In genomic region chr15:60832586-60832985, GRCm38 (mm10) we compare ENCODE assay signal across 15 mouse cellular contexts. TPM values are rescaled to one million over a fixed set of nuclear protein-coding genes. Genes with fewer than 3 reads are reported as not detected.
DNase-seq lines count a peak whose midpoint lies in the region; ATAC-seq and TF ChIP-seq lines count a peak whose summit lies in the region.
"Had no signal": no experiment of that assay in that cellular context is flagged by ENCODE, and none has a peak within 500 bp of the region (broad histone marks: within the 10 kb centered on the region; RNA-seq: fewer than 3 reads in every experiment).

No protein-coding gene starts in this region.

- TF ChIP-seq RAD21 in CH12.LX (IDR thresholded peaks at IDR 0.05; ENCODE audit: low read depth, low read length): peak; percentile 58

- no peak overlapping the region for H3K4me2 ChIP-seq in lung, postnatal 0 days (replicated peaks; ENCODE audit: low read depth, low read length)
- H3K4me2 ChIP-seq in CH12.LX (ENCODE audit: insufficient read depth, low read depth, poor library complexity, severe bottlenecking): no peak overlapping the region
- H3K4me2 ChIP-seq in forebrain, embryonic 16.5 days (ENCODE audit: low read length): no peak overlapping the region
- H3K4me2 ChIP-seq: hindbrain, embryonic 15.5 days; limb, embryonic 12.5 days had no signal

- ATAC-seq in lung, postnatal 0 days: no peak
- ATAC-seq in inflammation-experienced regulatory T-cells, adult 6 months: peak; percentile 50
- no peak for ATAC-seq in forebrain, embryonic 16.5 days

- no peaks in the 10 kb centered on the region for H3K79me2 ChIP-seq in CH12.LX (replicated peaks; ENCODE audit: control insufficient read depth, extremely low read depth, insufficient read depth, poor library complexity, severe bottlenecking)

- in situ Hi-C loops in CH12.LX (cut with MboI; ENCODE audit: low pct_ligation_motif_present, low pct_unique_long_range_greater_than_20kb, low sequenced_read_pairs): no loop called here

- peak; percentile 53 for DNase-seq in kidney, adult 2 months
- no peak for DNase-seq in kidney, adult 8-10 months
- no peak for DNase-seq in lung, postnatal 0 days (ENCODE audit: low spot score)
- DNase-seq in lung, postnatal 10 days: no peak
- DNase-seq in CH12.LX (ENCODE audit: extremely low read depth): no peak
- DNase-seq: heart, adult 11 months; heart, postnatal 10 days; kidney, postnatal 10 days; retina, postnatal 1 day had no signal

- 0 out of 2 replicates have a peak, but pooled peaks cover 3% of the 10 kb centered on the region for H3K9me3 ChIP-seq in lung, postnatal 0 days (ENCODE audit: low read length)
- no peaks in the 10 kb centered on the region for H3K9me3 ChIP-seq in CH12.LX (replicated peaks; ENCODE audit: low read length)
- no peaks in the 10 kb centered on the region for H3K9me3 ChIP-seq in forebrain, embryonic 16.5 days (ENCODE audit: control insufficient read depth, low read length)
- H3K9me3 ChIP-seq: embryonic facial prominence, embryonic 10.5 days; hindbrain, embryonic 15.5 days; limb, embryonic 12.5 days had no signal

- no peak overlapping the region for H3K4me3 ChIP-seq in kidney, adult 2 months (ENCODE audit: insufficient read depth, low read depth, low read length)
- no peak overlapping the region for H3K4me3 ChIP-seq in lung, postnatal 0 days (ENCODE audit: low read depth, low read length)
- no peak overlapping the region for H3K4me3 ChIP-seq in CH12.LX (replicated peaks in 1 of 3; ENCODE audit: low read depth in 2 of 3, low read length in 2 of 3, poor library complexity in 1 of 3)
- no peak overlapping the region for H3K4me3 ChIP-seq in forebrain, embryonic 16.5 days (replicated peaks; ENCODE audit: low read length)
- H3K4me3 ChIP-seq: embryonic facial prominence, embryonic 10.5 days; hindbrain, embryonic 15.5 days; limb, embryonic 12.5 days had no signal

- no peaks in the 10 kb centered on the region for H3K36me3 ChIP-seq in kidney, adult 2 months (ENCODE audit: control insufficient read depth, insufficient read depth, low read length)
- no peaks in the 10 kb centered on the region for H3K36me3 ChIP-seq in lung, postnatal 0 days (ENCODE audit: insufficient read depth, low read length)
- no peaks in the 10 kb centered on the region for H3K36me3 ChIP-seq in CH12.LX (replicated peaks in 1 of 2; ENCODE audit: control insufficient read depth in 1 of 2, insufficient read depth in 1 of 2, low read length in 1 of 2)
- no peaks in the 10 kb centered on the region for H3K36me3 ChIP-seq in forebrain, embryonic 16.5 days (ENCODE audit: control insufficient read depth, insufficient read depth)
- H3K36me3 ChIP-seq: embryonic facial prominence, embryonic 10.5 days; hindbrain, embryonic 15.5 days; limb, embryonic 12.5 days had no signal

- no peak for TF ChIP-seq POLR2A in kidney, adult 2 months (IDR thresholded peaks at IDR 0.05; ENCODE audit: low read depth, low read length)
- no peak for TF ChIP-seq POLR2A in CH12.LX (IDR thresholded peaks at IDR 0.05; ENCODE audit: low read depth, low read length)

- TF ChIP-seq EP300 in lung, postnatal 0 days (IDR thresholded peaks at IDR 0.05): no peak
- no peak for TF ChIP-seq EP300 in CH12.LX (IDR thresholded peaks at IDR 0.05; ENCODE audit: low read length)

- dilution Hi-C loops in CH12.LX (cut with MboI; ENCODE audit: extremely low pct_ligation_motif_present, extremely low pct_unique_long_range_greater_than_20kb, low sequenced_read_pairs): no loop called here

- H3K27me3 ChIP-seq in kidney, adult 2 months (replicated peaks; ENCODE audit: control insufficient read depth, insufficient read depth, low read length): no peaks in the 10 kb centered on the region
- H3K27me3 ChIP-seq in lung, postnatal 0 days (replicated peaks; ENCODE audit: insufficient read depth, low read length): no peaks in the 10 kb centered on the region
- no peaks in the 10 kb centered on the region for H3K27me3 ChIP-seq in CH12.LX (replicated peaks)
- H3K27me3 ChIP-seq in forebrain, embryonic 16.5 days (replicated peaks; ENCODE audit: control insufficient read depth, insufficient read depth, low read length): no peaks in the 10 kb centered on the region
- H3K27me3 ChIP-seq: hindbrain, embryonic 15.5 days; limb, embryonic 12.5 days had no signal

- no peak overlapping the region for H3K27ac ChIP-seq in kidney, adult 2 months (ENCODE audit: insufficient read depth, low read depth, low read length)
- no peak overlapping the region for H3K27ac ChIP-seq in lung, postnatal 0 days (ENCODE audit: low read length)
- no peak overlapping the region for H3K27ac ChIP-seq in CH12.LX (ENCODE audit: insufficient read depth, low read depth)
- H3K27ac ChIP-seq in forebrain, embryonic 16.5 days (ENCODE audit: low read length): no peak overlapping the region
- H3K27ac ChIP-seq: embryonic facial prominence, embryonic 10.5 days; hindbrain, embryonic 15.5 days; limb, embryonic 12.5 days; macrophage had no signal

- peak; percentile 59 for TF ChIP-seq CTCF in kidney, adult 2 months (conservative IDR thresholded peaks at IDR 0.05; ENCODE audit: insufficient read depth, insufficient read length, low read depth, low read length)
- peak; percentile 37 for TF ChIP-seq CTCF in lung, postnatal 0 days (IDR thresholded peaks at IDR 0.05)
- peak in 1 of 2 experiments; percentile 60; a peak in 3 of 4 replicates for TF ChIP-seq CTCF in CH12.LX (conservative IDR thresholded peaks at IDR 0.05 in 1 of 2, IDR thresholded peaks at IDR 0.05 in 1 of 2; ENCODE audit: low read depth in 2 of 2, low read length in 2 of 2)

- peaks cover 6% of the 10 kb centered on the region; the same call in 1 of the 2 replicates for H3K4me1 ChIP-seq in kidney, adult 2 months (ENCODE audit: control insufficient read depth, insufficient read depth, low read length)
- H3K4me1 ChIP-seq in lung, postnatal 0 days (ENCODE audit: insufficient read depth, low read depth, low read length): peaks cover 6% of the 10 kb centered on the region
- peaks cover 0 to 13% of the 10 kb centered on the region in 2 experiments; a peak in 1 of 4 replicates for H3K4me1 ChIP-seq in CH12.LX (ENCODE audit: control insufficient read depth in 1 of 2, insufficient read depth in 2 of 2)
- no peaks in the 10 kb centered on the region for H3K4me1 ChIP-seq in forebrain, embryonic 16.5 days (replicated peaks; ENCODE audit: control insufficient read depth, insufficient read depth, low read length)

- no peak overlapping the region for H3K9ac ChIP-seq in lung, postnatal 0 days (replicated peaks; ENCODE audit: low read depth)
- H3K9ac ChIP-seq in CH12.LX (ENCODE audit: insufficient read depth, low read depth): no peak overlapping the region
- no peak overlapping the region for H3K9ac ChIP-seq in forebrain, embryonic 16.5 days (replicated peaks; ENCODE audit: low read depth, low read length)
- H3K9ac ChIP-seq: hindbrain, embryonic 15.5 days; limb, embryonic 12.5 days had no signal

TF ChIP-seq in CH12.LX, 34 proteins besides CTCF, POLR2A, EP300 and RAD21:
- TF ChIP-seq SMC3 (IDR thresholded peaks at IDR 0.05; ENCODE audit: low read depth, low read length) (peak; percentile 46), ZC3H11A (IDR thresholded peaks at IDR 0.05; ENCODE audit: low read depth, low read length) (no peak), CHD1 (IDR thresholded peaks at IDR 0.05; ENCODE audit: low read depth, low read length) (no peak), E2F4 (IDR thresholded peaks at IDR 0.05; ENCODE audit: insufficient replicate concordance, low read depth, low read length) (no peak)
TF ChIP-seq in CH12.LX: peak in this region for 1.

RNA-seq across cellular contexts. Expression of gene Fam84b, which starts 21.0 kb away (rescaled TPM):
- 18.1 and 21.1 TPM in 2 replicates for polyA plus RNA-seq in kidney, adult 2 months (2012; rRNA removed)
- 39.0 and 45.9 TPM in 2 replicates for polyA plus RNA-seq in lung, postnatal 0 days (2015; fragmentation: Nextera tagmentation; extraction: Ambion mirVana)
- 1.9 and 3.0 TPM in 2 replicates for total RNA-seq in CH12.LX (2012; rRNA removed)
- 0.51 and 0.53 TPM in 2 replicates for total RNA-seq in CH12.LX (2014; rRNA removed)
- polyA plus RNA-seq in CH12.LX (2012; ENCODE audit: insufficient read length, low read depth): 0.52 and 0.76 TPM in 2 replicates
- 1 to 10 TPM; 1.3 to 2.7 (median 1.7) TPM for polyA plus RNA-seq in inflammation-experienced regulatory T-cells, adult 6 months (2017; shearing (Covaris generic))
- 11.5 and 13.9 TPM in 2 replicates for polyA plus RNA-seq in forebrain, embryonic 16.5 days (2015; fragmentation: Nextera tagmentation; extraction: Ambion mirVana)
